Mouse (Mus musculus) lung, postnatal 10 days (tissue): Measurements from ENCODE around the gene Zfp791.
A peak's percentile ranks its signal among the peaks of the same experiment; 100 is the strongest.
"Not testable (repeated sequence)": the region's sequence is repeated elsewhere in the genome, so short reads cannot be mapped to it uniquely, and the experiment has no call there.

ENCODE experiments used
- DNase-seq: peaks from one replicate; pipeline ENCODE4 v3.0.0; 2021

Gene Zfp791

DNA sequence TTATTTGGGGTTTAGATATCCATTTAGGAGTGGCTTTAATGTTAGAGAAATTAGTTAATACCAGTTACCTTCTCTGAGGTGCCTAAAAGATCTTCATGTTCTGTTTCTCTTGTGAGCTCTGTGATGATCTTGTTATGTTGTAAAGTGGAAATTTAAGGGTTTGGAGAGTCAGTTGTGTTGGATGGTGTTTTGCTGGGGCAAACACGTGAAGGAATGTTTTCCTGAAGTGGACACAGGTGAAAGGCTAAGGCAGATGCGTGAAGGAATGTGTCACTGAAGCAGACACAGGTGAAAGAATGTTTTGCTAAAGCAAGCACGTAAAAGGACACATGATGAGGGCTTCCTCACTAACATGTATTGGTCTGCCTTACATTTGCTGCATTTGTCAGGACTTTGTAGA, at the start of gene Zfp791:
Zfp791 (minus strand) TSS at position 101 of the 400 bp plus-strand sequence.
- DNase-seq: no peak

DNA sequence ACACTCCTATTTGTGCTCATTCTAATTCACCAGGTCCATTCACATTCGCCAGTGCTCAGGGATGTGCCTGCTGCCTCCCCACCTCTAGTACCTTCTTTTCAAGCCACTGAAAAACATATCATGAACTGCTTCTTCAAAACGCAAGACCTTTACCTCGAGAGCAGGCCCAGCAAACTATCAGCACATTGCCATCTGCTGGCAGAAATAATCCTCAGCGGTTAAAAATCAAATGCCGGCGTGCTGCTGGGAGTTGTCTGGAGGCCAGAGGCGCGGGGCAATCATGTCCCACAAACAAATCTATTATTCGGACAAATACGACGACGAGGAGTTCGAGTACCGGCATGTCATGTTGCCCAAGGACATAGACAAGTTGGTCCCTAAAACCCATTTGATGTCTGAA, 48.4 kb upstream of the Zfp791 start:
- peak; percentile 68 for DNase-seq

DNA sequence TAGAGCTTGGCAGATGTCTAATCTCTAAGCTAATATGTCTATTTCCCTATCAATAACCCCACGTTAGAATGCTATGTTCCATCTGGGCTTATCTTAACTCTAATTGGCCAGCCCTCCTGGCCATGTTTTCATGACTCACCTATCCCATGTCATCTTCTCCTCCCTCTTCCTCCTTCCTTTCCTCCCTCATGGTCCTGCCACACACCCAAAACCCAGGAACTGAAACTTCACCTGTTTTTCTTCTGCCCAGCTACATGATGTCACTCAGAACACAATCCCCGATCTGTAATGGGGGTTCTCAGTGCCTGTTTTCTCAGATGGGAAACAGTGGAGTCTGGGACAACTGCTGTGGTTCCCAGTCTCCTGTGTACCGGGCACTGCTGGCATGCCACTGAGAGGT, 28.7 kb upstream of the Zfp791 start, which contains the start of gene Cks1brt:
Cks1brt (plus strand) TSS at position 301 of the 400 bp plus-strand sequence.
- DNase-seq: no peak

DNA sequence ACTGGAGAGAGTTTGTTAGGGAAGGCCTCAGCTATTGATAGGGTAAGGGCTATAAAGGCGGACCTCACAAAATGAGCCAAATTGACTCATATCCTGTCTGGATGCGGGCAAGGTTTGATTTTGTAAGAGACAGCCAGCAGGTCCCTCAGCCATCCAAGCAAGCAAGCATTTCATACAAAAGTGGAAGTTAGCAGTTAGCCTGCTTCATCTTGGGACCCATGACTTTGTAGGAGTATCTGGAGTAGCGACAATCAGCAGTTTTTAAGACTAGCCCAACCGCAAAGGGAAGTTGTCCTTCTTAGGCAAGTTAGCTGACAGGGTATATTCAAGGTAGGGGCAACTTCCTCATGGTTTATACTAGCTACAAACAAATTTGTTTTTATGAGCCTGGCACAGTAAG, 19.6 kb upstream of the Zfp791 start:
- no peak for DNase-seq

DNA sequence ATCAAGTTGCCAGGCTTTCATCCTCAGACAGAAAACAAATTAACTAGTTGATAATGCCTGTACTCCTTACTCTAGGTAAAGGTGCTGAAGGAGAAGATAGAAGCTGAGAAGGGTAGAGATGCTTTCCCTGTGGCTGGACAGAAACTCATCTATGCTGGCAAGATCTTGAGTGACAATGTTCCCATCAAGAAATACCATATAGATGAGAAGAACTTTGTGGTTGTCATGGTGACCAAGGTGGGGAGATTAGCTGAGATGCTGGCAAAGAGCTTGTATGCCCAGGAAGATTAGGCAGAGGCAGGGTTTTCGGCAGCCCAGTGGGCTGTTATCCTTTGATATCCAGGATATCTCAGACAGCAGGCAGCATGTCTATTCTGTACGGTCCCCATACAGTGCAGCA, 12.8 kb upstream of the Zfp791 start:
- not testable (repeated sequence) for DNase-seq

DNA sequence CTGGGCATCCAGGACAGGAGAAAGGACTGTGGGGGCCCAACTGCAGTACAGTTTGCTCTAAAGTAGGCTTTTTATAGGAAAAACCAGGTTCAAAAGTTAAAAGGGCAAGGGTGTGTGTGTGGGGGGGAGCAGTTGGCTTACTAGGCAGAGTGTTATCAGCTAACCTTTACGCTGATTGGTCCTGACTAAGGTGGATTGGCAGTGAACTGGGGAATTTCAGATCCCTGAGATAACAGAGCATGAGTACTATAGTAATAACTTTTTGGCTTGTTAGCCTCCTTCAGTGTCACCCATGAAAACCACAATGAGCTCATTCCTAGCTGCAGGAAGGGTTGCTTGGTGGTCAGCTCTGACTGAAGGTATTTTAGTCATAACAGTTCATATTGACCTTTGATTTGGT, 9.4 kb upstream of the Zfp791 start:
- DNase-seq: no peak

DNA sequence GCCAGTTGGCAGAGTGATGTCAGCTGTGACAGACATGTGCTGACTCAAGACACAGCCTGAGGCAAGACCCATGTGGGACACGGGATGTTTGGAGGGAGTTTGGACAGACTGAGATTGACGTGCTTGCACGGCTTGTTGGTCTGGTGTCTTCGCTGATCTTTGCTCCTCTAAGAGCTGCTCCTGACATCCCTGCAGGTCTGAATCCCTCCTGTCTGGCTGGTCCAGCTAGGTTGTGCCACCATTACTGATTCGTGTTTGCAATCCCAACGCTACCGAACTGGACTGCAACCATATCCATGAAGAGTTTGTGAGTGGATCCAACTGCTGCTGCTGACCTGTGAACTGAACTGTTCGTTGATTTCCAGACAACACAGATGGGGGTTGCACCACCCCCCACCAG, 796 bp upstream of the Zfp791 start:
- no peak for DNase-seq

DNA sequence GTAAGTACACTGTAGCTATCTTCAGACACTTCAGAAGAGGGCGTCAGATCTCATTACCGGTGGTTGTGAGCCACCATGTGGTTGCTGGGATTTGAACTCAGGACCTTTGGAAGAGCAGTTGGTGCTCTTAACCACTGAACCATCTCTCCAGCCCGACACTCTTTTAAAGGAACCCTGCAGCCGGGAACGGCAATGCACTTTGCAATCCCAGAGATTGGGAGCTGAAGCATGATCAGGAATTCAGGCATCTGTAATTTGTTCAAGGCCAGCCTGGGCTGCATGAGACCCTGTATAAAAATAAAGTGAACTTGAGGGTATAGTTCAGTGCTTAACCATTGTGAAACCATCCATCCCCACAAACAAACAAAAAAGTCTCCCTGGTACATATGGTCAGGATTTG, 2.6 kb downstream of the Zfp791 start:
- DNase-seq: not testable (repeated sequence)

DNA sequence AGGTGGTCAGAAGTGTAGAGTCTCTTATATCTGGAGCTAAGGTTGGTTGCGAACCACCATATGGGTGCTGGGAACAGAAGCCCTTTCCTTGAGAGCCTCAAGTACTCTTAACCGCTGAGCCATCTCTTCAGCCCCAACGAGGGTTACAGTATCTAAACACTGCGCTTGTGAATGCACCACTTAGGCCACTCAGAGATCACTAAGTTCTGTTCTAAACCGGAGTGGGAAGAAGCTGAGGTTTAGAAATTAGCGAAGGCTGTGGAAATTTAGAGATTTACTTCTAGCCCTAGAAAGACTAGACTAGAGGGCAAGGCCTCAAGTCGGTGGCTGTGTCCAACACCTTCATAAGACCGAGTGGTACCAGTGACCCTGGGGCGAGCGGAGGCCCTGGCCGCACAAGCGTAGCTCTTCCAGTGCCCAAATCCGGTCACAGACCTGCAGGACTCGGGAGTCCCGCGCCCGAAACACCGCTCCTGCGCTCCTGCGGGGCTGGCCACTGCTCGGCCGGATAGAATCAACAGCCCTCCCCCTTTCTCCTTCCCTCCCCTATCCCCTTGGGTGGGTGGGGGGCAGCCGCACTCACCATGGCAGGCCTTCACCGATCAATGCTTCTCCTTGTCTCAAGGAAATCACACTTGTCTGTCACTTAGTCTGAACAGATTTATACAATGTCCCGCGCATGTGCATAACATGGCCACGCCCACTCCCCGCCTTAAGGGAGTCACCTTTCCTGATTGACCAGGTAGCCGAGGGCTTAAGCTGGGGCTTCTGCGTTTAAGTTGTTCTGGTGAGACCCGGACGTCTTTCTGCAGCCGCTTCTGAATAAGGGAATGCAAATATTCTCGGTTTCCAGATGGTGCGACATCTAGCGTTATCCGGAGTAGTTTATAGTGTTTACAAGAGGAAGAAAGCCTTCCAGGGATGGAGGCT, 3.6 kb downstream of the Zfp791 start:
- DNase-seq: peak; percentile 88

DNA sequence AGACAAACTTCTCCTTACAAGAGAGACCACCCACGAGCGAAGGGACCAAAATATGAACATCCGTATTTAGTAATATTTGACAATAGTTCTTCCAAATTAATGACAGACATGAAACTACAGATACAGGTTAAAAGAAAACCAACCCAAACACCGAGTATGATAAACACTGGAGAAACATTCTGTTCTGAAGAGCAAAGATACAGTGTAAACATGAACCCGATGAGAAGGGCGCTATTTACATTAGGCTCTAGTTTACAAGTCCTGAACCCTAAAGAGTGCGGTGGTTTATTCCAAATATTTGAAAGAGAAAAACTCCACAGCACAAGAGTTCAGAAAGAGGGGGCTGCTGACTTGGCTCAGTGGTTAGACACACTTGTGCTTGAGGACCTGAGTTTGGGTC, 5.9 kb downstream of the Zfp791 start:
- DNase-seq: no peak

DNA sequence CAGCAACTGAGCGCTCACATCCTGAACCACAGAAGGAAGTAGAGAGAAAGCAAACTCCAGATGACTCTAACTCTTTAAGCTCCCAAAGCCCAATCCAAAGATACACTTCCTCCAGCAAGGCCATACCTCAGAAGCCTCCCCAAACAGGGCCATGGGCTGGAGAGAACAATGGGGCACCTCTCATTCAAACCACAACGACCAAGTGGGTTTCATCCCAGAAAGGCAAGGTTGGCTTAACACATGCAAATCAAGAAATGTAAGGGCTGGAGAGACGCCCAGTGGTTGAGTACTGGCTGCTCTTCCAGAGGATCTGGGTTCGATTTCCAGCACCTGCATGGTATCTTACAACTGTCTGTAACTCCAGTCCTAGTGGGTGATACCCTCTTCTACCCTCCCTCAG, 7.4 kb downstream of the Zfp791 start:
- no peak for DNase-seq

DNA sequence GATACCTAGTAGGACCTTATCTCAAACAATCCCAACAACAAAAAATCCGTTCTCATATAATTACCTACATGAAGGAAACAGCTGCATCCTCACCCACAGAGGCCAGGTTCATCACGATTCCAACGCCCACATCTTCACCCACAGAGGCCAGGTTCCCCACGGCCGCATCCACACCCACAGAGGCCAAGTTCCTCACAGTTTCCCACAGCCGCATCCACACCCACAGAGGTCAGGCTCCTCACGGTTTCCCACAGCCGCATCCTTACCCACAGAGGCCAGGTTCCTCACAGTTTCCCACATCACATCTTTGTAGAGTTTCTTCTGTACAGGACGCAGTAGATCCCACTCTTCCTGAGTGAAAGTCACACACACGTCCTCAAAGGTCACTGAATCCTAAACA, 9.7 kb downstream of the Zfp791 start:
- no peak for DNase-seq

DNA sequence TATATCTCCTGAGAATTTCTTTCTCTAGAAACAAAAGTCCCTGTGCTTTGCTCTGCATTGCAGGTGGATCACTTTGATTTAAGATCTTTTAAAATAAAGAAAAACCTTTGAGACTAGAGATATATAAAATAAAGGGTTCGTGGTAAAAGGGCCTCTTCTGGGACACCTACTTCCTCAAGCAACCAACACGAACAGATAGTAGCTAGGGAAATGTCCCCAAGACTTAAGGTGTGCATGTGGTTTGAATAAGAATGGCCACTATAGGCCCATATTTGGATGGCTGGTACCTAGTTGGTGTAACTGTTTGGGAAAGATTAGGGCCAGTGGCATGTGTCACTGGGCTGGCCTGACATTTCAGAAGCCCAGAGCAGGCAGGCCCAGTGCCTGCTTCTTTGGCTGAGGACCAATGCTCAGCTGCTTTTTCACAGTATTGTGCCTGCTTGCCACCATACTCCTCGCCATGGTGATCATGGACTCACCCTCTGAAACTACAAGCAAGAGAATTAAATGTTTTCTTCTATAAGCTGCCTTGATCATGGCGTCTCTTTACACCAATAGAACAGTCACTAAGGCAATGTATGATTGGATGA, 22.7 kb downstream of the Zfp791 start:
- no peak for DNase-seq

DNA sequence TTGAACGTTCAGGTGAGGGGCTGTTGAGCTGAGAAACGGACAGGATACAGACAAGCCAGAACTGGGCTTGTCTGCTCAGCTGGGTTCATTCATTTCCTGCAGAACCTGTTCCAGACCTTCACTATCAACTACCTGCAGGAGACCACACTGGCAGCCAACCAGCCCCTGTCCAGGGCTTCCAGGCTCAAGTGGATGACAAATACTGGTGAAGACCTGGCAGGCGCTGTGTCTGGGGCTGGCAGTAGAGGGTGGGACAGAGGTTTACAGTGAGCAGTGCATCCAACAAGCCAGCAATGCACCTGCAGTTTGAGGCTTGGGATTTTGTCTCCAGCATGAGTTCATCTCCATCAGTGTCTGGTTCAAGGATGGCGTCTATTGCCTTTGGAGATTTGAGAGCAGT, 26.0 kb downstream of the Zfp791 start:
- DNase-seq: no peak

DNA sequence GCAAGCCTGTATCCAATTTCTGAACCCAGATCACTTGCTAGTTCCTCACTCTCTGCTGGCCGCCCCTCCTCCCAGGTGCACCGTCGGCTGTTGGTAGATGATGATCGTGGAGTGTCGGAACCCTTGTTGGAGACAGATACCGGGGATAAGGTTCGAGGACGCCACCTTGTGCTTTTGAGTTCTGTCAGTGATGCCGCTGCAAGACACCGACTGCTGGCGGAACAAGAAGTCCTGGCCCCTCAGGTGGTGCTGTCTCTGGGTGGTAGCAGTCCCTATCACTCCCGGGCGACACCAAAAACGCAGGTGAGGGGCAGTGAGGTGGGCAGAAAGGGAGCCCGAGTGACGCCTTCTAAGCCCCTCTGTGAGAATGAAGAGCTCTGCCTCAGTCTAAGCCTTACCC, 26.7 kb downstream of the Zfp791 start:
- DNase-seq: no peak

DNA sequence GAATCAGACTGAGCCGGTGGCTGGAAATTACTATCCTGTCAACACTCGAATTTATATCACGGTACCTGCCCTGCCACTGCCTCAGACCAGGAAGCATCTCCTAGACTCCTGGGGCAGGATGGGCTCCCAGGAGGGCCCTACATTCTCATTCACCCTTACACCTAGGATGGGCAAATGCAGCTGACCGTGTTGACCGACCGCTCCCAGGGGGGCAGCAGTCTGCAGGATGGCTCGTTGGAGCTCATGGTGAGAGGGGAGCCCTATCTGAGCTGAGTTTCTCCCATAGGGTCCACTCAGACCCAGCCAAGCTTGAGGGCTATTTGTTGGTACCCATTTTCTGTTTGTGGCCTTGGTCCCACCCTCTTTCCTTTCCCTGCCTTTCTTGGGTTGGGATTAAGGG, 27.3 kb downstream of the Zfp791 start:
- DNase-seq: no peak

DNA sequence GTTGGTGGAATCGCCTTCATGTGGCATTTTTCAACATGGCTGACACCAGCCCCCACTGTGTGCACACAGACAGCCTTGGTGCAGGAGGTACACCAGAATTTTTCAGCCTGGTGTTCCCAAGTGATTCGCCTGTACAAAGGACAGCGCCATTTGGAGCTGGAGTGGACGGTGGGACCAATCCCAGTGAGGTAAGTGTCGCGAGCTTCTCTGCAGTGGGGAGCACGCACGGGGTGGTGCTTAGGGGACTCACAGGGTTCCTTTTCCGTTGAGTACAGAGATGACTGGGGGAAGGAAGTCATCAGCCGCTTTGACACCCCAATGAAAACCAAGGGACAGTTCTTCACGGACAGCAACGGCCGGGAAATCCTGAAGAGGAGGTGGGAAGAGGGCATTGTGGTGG, 27.8 kb downstream of the Zfp791 start:
- DNase-seq: no peak

DNA sequence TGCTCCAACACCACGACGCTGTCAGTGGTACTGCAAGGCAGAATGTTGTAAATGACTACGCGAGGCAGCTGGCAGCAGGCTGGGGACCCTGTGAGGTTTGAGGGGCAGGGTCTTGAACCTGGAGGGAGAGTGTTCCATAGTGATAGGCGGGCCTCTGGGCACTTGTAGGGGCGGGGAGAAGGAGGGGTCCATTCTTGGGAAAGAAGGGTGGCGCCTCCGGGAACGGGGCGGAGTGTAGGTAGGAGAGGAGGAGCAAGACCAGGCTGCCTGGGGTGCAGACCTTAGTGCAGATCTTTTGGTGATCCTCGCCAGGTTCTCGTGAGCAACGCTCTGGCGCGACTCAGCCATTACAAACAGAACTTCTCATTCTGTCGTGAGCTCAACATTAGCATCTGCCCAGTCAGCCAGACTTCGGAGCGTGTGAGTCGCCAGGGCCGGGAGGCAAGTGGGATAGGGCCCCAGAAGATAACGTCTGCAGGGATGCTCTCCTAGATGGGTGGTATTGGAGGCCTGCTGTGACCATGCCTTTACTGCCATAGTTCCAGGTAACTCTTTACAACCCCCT, 31.3 kb downstream of the Zfp791 start:
- DNase-seq: peak; percentile 38

DNA sequence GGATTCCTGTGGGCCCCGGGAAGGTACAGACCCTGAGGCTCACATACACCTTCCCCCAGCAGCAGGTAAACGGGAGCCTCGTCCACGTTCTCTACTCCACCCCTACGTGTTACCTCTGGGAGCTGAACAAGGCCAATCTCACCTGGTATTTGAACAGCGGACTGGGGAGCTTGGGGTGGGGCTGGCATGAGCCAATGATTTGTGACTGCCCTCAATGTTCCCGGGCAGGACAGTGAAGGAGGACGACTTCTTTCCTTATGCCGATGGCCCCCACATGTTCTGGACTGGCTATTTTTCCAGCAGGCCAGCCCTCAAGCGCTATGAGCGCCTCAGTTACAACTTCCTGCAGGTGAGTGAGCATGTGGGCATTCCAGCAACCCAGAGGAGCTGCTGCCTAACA, 32.0 kb downstream of the Zfp791 start:
- no peak for DNase-seq

DNA sequence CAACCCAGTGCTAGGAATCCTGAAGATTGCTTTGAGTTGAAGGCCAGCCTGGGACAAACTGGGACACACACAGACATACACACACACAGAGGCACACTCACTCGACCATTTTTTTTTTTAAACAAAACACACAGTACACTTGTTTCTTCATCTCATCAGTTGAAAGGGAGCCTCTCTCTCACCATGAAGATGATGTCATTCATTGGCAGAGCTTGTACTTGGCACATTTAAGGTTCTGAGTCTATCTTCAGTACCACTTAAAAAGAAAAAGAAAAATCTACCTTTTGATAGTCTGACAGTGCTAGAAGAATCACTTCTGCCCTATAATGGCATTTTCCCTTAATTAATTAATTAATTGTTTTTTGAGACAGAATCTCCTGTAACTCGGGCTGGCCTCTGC, 34.1 kb downstream of the Zfp791 start:
- no peak for DNase-seq

DNA sequence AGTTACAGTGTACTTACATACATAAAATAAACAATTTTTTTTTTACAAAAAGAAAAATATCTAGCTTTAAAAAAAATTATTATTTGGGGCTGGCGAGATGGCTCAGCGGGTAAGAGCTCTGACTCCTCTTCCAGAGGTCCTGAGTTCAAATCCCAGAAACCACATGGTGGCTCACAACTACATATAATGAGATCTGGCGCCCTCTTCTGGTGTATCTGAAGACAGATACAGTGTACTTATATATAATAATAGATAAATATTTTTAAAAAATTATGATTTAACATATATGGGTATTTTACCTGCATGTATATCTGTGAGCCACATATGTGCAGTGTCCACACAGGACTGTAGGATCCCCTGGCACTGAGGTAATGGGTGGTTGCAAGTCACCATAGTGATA, 36.7 kb downstream of the Zfp791 start:
- DNase-seq: no peak

DNA sequence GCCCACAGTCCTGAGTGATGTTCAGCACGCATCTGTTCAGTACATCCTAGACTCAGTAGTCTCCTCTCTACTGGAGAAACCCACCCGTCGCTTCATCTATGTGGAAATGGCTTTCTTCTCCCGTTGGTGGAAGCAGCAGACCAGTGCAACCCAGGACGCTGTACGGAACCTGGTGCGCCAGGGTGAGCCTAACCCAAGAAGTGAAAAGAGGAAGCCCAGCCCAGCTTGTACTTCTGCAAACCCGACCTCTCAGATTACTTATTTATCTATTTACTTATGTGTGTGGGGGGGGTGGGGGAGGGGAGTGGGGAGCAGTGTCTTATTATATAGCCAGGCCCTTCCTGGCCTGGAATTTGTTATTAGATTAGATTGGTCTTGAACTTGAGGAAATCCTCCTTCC, 38.3 kb downstream of the Zfp791 start:
- DNase-seq: no peak

DNA sequence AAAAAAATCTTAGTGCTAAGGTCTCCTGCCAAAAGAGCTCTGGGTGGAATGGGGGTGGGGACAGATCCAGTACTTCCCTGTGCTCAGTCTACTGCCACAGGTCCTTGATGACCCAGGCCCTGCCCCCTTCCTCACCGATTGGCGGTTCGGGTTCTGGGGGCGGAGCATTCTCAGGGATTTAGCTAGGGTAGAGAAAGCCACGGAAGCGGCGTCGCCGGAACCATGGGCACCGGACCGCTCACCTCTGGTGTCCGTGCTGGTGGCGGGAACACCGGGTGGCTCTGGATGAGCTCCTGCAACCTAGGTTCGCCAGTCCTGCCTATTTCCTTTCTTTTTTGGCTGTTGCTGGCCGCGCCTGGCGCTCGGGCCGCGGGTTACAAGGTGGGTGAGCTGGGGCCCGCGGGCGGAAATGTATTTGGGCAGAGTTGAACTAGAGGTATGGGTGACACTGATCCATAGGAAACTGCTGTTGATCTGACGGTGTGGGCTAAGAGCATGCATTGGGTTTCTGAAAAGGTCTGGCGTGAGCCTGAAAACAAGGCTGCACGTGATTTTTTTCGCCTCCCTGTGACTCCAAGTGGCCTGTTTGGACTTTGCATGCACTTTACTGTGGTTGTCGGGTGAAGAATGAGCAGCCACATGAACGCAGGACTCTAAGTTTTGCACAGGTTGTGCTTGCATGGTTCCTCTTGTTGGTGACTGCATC, 39.6 kb downstream of the Zfp791 start, which contains the start of gene Man2b1:
Man2b1 (plus strand) TSS at position 163 of the 706 bp plus-strand sequence.
- peak; percentile 97 for DNase-seq
